Mouse (Mus musculus): ENCODE measurements around the gene Mybpc3. TPM values are rescaled to one million over a fixed set of nuclear protein-coding genes. Genes with fewer than 3 reads are reported as not detected.

Mybpc3 gene
- polyA plus RNA-seq (2012; rRNA removed) = 0.02 TPM in 1 of 2 replicates, not detected in the other

DNA sequence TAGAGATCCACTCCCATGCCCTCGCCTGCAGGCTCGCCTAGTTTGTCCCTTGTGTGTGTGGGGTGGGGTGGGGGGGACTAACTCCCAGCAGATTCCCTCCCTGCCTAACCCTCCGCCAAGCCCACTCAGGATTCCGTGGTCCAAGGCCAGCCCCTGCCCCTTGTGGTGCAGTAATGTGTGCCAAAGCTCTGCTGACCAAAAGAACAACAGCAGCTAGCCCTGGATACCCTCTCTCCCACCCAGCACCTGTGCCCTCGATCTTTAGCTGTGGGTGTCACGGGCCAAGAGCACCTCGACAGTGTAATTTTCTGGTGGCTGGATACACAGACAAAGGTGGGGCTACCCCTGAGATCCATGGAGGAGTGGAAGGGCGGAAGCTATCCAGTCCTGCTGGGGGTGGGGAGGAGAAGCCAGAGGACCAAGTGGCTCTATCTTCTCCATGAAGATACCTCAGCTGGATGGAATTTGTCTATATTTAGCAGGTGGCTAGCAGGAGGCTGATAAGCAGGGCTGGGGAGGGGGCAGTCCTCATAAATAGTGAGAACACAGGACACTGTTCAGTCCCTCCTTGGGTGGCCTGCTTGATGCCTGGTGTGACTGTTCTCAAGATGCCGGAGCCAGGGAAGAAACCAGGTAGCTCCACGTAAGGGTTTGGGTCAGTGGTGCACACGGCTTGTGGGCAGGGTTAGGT is at the start of gene Mybpc3:
Mybpc3 (plus strand) TSS at position 560 of the 691 bp plus-strand sequence.

DNA sequence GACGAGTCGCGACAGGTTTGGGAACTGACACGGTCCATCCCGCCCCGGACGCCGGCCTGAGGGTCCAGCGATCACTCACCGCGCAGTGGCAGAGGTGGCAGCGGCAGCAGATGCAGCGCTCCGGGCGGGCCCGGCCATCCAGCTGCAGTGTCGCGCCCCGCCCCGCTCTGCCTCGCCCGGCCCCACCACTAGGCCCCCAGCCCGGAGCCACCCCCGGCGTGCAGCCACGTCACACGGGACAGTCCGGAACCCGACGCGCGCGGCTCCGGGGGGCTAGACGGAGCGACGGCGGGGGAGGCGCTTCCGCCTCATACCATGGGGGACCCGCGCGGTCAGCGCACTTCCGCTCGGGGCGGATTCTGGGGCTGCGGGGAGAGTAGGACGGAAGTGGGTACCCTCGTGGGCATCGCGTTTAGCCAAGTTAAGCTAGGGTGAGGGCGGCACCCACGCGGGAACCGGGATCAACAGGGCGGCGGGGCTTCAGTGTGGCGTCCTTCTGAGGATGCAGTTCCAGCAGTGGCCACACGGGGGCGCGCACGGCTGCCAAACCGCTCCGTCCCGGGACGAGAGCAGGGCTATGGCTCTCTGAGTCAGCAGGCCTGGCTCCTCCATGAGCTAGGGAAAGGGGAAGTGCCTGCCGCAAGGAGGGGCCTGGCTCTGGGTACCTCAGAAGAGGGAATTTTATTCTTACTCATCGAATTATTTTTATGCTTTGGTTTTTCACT is 47.7 kb upstream of the Mybpc3 start, which contains the start of gene Slc39a13:
Slc39a13 (minus strand) TSS at position 342 of the 725 bp plus-strand sequence.

DNA sequence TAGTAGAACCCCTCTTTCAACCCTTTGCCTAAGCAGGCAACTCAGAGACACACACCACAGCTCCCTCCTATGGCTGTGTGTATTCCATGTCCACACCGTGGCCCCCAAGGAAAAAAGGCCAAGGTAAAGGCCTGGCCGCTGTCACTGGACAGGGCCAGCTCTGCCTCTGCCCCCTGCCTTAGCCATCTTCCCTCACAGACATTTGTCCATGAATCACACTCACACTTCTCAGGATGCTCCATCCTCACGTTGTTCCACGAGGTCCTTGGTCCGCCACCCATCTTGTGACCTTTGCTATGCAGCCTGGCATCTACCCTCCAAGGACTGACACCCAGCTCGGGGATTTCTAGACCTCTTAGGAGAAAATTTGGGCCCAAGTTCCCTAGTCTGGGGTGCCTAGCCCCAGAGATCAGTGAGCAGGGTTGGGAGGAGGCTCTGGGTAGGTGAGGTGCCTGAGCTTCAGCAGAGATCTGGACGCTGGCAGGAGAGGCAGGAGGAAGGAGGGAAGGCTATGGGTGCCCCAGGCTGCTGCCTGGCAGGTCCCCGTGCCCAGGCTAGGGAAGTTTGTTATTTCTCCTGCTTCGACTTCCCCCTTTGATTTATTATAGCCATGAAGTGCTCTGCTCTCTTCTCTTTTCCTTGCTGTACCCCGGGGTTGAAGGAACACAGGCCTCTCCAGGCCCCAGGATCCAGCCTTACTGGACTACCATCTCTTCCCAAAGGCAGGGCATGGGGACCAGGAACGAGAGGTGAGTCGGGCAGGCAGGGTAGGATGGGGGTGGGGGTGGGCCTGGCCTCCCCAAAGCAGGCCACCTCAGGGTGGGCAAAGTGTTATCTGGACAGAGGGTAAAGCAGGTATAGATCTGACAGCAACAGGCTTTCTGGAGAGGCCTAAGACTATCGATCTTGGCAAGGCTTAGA is 35.9 kb upstream of the Mybpc3 start, which contains the start of gene Spi1:
Spi1 (plus strand) TSS at position 616 of the 921 bp plus-strand sequence.

DNA sequence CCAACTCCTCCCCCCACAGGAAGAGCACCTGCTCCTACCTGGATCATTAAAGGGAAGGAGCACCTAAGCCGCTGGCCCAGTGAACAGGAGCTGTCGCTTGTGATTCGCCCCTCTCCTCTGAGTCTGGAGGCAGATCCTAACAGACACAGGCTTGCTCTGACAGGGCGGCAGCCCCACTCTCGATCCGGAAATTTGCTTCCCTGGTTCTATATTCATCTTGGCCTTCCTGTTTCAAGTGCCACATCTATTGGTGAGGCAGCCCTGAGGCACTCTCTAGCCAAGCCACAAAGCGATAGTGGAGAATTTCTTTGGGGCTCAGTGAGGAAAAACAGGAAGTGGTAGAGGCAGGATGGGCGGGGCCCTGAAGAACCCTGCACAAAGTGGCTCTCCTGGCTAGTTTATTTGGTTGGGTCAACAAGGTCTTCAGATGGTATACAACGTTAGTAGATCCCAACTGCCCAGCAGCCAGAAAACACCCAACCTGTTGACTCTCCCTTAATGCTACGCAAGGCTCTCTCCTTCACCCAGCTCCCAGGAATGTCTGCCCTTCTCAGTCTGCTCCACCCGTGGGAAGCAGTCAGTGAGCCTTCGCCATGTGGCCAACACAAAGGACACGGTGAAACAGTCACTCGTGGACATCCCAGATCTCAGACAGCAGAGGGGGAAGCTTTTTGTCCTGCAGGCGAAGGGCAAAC is 65.9 kb downstream of the Mybpc3 start, which contains the start of gene Madd:
Madd (minus strand) TSS at position 127 of the 695 bp plus-strand sequence.

Other genes with a start within 250 kb of the Mybpc3 start
- 15.3 and 40.4 TPM in 2 replicates for gene C1qtnf4, start 232.3 kb upstream of the Mybpc3 start, polyA plus RNA-seq (2012; rRNA removed)
- 5.2 and 5.5 TPM in 2 replicates for gene Kbtbd4, start 213.4 kb upstream of the Mybpc3 start, polyA plus RNA-seq (2012; rRNA removed)
- 61.9 and 81.8 TPM in 2 replicates for gene Ndufs3, start 213.3 kb upstream of the Mybpc3 start, polyA plus RNA-seq (2012; rRNA removed)
- 10.4 and 11.2 TPM in 2 replicates for gene Celf1, start 177.8 kb upstream of the Mybpc3 start, polyA plus RNA-seq (2012; rRNA removed)
- 1.3 and 1.4 TPM in 2 replicates for gene Rapsn, start 82.5 kb upstream of the Mybpc3 start, polyA plus RNA-seq (2012; rRNA removed)
- 20.1 and 21.7 TPM in 2 replicates for gene Psmc3, start 64.1 kb upstream of the Mybpc3 start, polyA plus RNA-seq (2012; rRNA removed)
- 28.1 and 29.9 TPM in 2 replicates for gene Slc39a13, start 47.7 kb upstream of the Mybpc3 start, polyA plus RNA-seq (2012; rRNA removed)
- 9.2 and 13.9 TPM in 2 replicates for gene Spi1, start 35.8 kb upstream of the Mybpc3 start, polyA plus RNA-seq (2012; rRNA removed)
- 5.3 and 6.8 TPM in 2 replicates for gene Madd, start 65.7 kb downstream of the Mybpc3 start, polyA plus RNA-seq (2012; rRNA removed)
- 7.9 and 9.2 TPM in 2 replicates for gene Nr1h3, start 84.7 kb downstream of the Mybpc3 start, polyA plus RNA-seq (2012; rRNA removed)
- 6.9 and 9.8 TPM in 2 replicates for gene Acp2, start 84.7 kb downstream of the Mybpc3 start, polyA plus RNA-seq (2012; rRNA removed)
- gene Ddb2, start 118.8 kb downstream of the Mybpc3 start, polyA plus RNA-seq (2012; rRNA removed) = 3.2 and 4.9 TPM in 2 replicates
- gene Pacsin3, start 137.8 kb downstream of the Mybpc3 start, polyA plus RNA-seq (2012; rRNA removed) = 22.0 and 22.8 TPM in 2 replicates
- gene Arfgap2, start 146.8 kb downstream of the Mybpc3 start, polyA plus RNA-seq (2012; rRNA removed) = 25.0 and 25.2 TPM in 2 replicates